Mouse (Mus musculus) MEL (cell line): ENCODE results near the gene Myo1h.

ENCODE experiments used
- BHLHE40 ChIP-seq: IDR thresholded peaks from 2 replicates; pipeline ENCODE4 v1.6.1; 2012; ENCODE audit warnings: low read depth, mild to moderate bottlenecking, inconsistent platforms, low read length, improper control_type of control experiment, borderline replicate concordance
- CHD1 ChIP-seq: IDR thresholded peaks from 2 replicates; pipeline ENCODE4 v1.6.1; 2012; ENCODE audit warnings: low read depth, mild to moderate bottlenecking, inconsistent platforms, low read length, improper control_type of control experiment
- CTCF ChIP-seq, 3 experiments: IDR thresholded peaks in 2 of 3; conservative IDR thresholded peaks in 1 of 3; 2 replicates each; pipeline ENCODE4 v1.5.1; 2011 to 2012; ENCODE audit warnings: low read length in 3 of 3, low read depth in 2 of 3, mild to moderate bottlenecking in 2 of 3, improper control_type of control experiment in 1 of 3, inconsistent platforms in 1 of 3, mixed read lengths in 1 of 3, moderate library complexity in 1 of 3; ENCODE audit not compliant: control insufficient read depth in 1 of 3, insufficient read depth in 1 of 3, poor library complexity in 1 of 3, severe bottlenecking in 1 of 3
- MAFK ChIP-seq: IDR thresholded peaks from 2 replicates; pipeline ENCODE4 v1.6.1; 2011; ENCODE audit warnings: low read depth, mild to moderate bottlenecking, low read length, improper control_type of control experiment, borderline replicate concordance
- POLR2A ChIP-seq, 2 experiments: IDR thresholded peaks; 2 replicates each; pipeline ENCODE4 v1.6.1; 2011 to 2012; ENCODE audit warnings: low read length in 2 of 2, mild to moderate bottlenecking in 2 of 2, control low read depth in 1 of 2, improper control_type of control experiment in 1 of 2, low read depth in 1 of 2, moderate library complexity in 1 of 2; ENCODE audit not compliant: control insufficient read depth in 1 of 2, insufficient read depth in 1 of 2, poor library complexity in 1 of 2
- SIN3A ChIP-seq: IDR thresholded peaks from 2 replicates; pipeline ENCODE4 v1.6.1; 2012; ENCODE audit warnings: low read length, improper control_type of control experiment, inconsistent platforms
- TAL1 ChIP-seq: IDR thresholded peaks from 2 replicates; pipeline ENCODE4 v1.6.1; 2012; ENCODE audit warnings: mild to moderate bottlenecking, inconsistent platforms, low read length, moderate library complexity, mixed read lengths
- TBP ChIP-seq: IDR thresholded peaks from 2 replicates; pipeline ENCODE4 v1.8.0; 2011; ENCODE audit warnings: low read depth, low read length, improper control_type of control experiment
- UBTF ChIP-seq: IDR thresholded peaks from 2 replicates; pipeline ENCODE4 v1.6.1; 2012; ENCODE audit warnings: low read depth, mild to moderate bottlenecking, inconsistent platforms, low read length, improper control_type of control experiment, moderate library complexity, borderline replicate concordance; ENCODE audit not compliant: insufficient read depth

- no peak for TF ChIP-seq CTCF (IDR thresholded peaks at IDR 0.05 in 2 of 3, conservative IDR thresholded peaks at IDR 0.05 in 1 of 3; ENCODE audit: control insufficient read depth in 1 of 3, insufficient read depth in 1 of 3, low read depth in 2 of 3, low read length in 3 of 3, poor library complexity in 1 of 3, severe bottlenecking in 1 of 3)
- no peak for TF ChIP-seq SIN3A
- no peak for TF ChIP-seq UBTF
- TF ChIP-seq POLR2A (IDR thresholded peaks at IDR 0.05; ENCODE audit: control insufficient read depth in 1 of 2, insufficient read depth in 1 of 2, low read depth in 1 of 2, low read length in 2 of 2, poor library complexity in 1 of 2): no peak
- TF ChIP-seq BHLHE40: no peak
- no peak for TF ChIP-seq CHD1
- TF ChIP-seq MAFK: no peak
- TF ChIP-seq TBP: no peak
- TF ChIP-seq TAL1: no peak
Observed at GRCm38 (mm10) chr5:114373174-114373573, 84.2 kb downstream of the Myo1h start.
